Mouse (Mus musculus) lung, adult 2 months (tissue): ENCODE measurements around the gene Fbxl12.

ENCODE experiments used
- CTCF ChIP-seq: fragments of 200-500 bp; IDR thresholded peaks from 2 replicates; pipeline ENCODE4 v1.5.1; 2011; ENCODE audit warnings: mild to moderate bottlenecking, low read length, control low read depth; ENCODE audit not compliant: insufficient read depth
- POLR2A ChIP-seq: fragments of 200-500 bp; IDR thresholded peaks from 2 replicates; pipeline ENCODE4 v1.6.1; 2011; ENCODE audit warnings: low read depth, mild to moderate bottlenecking, control low read depth, low read length, borderline replicate concordance; ENCODE audit errors: extremely low read depth

DNA sequence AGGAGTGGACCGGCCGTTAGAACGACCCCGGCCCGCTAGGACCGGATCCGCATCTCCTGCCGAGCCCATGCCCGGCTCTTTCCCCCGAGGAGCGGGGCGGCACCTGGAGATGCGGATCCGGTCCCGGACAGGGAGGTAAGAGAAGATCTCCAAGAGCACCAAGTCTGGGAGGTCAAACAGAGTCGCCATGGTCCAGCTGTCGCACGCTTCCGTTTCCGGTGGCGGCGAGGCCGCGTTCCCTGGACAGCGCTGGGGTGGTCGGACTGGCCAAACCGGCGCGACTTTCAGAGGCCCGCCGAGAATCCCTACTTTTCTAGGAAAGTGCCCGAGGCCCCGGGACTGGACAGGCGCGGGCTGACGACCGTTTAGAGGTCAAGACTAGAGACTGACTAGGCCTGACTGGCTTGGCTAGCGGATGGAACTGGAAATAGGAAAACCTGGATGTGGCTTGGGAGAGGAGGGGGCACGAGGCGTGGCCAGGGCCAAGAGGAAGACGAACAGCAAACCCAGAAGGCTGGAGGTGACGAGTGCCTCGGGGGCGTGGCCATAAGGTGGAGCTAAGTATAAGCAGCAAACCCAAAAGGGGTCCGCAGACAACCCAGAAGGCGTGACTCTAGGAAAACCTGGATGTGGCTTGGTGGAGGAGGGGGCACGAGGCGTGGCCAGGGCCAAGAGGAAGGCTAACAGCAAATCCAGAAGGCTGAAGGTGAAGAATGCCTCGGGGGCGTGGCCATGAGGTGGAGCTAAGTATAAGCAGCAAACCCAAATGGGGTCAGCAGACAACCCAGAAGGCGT, 2.3 kb downstream of the Fbxl12 start, which contains the start of gene Ubl5:
- TF ChIP-seq POLR2A, result no peak
- TF ChIP-seq CTCF, result no peak
